ENCODE assay signal across 8 mouse cellular contexts in the genomic region with DNA sequence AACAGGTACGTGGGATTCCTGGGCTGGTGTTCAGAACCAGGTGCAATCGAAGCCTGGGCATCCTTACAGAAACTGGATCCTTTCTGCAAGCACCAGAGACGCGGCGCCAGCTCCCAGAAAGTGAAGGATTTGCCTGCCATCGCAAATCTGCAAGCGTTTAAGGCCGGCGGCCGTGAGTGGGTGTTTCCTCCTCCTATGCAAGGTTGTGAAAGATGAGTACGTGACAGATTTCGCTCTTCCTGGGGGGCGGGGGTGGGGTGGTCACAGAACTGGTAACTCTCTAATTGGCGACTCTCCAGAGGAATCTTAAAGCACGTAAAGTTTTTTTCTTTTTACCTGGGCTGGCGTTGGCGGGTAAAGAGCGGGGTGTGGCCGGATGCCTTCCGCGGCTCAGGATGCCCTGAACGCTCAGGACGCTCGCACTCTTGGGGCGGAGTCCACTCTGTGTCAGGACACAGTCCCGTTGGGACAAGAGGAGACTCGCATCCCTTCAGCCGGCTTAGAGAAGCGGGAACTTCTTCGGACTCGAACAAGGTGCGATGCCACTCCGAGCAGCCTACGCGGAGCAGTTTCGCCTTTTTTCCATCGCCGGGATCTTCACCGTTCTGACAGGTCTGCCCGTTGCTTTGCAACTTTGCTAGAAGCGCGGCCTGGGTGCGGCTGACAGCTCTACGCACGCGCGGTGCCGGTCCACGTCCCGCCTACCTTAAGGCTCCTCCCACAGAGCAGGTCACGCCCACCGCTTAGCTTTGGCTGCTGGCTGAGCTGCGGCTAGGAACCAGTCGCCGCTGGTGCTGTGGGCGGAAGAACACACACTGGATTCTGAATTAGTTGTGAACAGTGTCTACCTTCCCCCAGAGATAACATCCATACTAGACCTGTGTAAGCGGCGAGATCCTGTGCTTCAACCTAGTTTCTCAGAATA.
DNase-seq lines count a peak whose midpoint lies in the region; ATAC-seq and TF ChIP-seq lines count a peak whose summit lies in the region.

No protein-coding gene starts in this region.

- no peak overlapping the region for H3K27ac ChIP-seq in forebrain, embryonic 11.5 days (ENCODE audit: low read depth, low read length)
- H3K27ac ChIP-seq in heart, embryonic 16.5 days (ENCODE audit: low read length) = peak overlapping the region; percentile 82
- no peak overlapping the region for H3K27ac ChIP-seq in liver, embryonic 16.5 days (ENCODE audit: low read length)
- H3K27ac ChIP-seq in neural tube, embryonic 13.5 days (replicated peaks) = no peak overlapping the region
- H3K27ac ChIP-seq in testis, adult 2 months (ENCODE audit: control insufficient read depth, insufficient read depth, low read depth, low read length) = peak overlapping the region; percentile 71

- DNase-seq in CD8-positive naive resting alpha-beta T cell, adult 2 months (ENCODE audit: low read depth in 2 of 2, low spot score in 2 of 2) = peak; percentile 92 to 93
- peak; percentile 65 for DNase-seq in c-Kit-positive CD71-positive TER-119-negative erythroid progenitor cells, embryonic 14.5 days (ENCODE audit: low read depth)
- DNase-seq in forebrain, embryonic 11.5 days (ENCODE audit: low spot score) = peak; percentile 94
- peak; percentile 93 to 94 for DNase-seq in kidney, postnatal 4 days

- TF ChIP-seq CTCF in testis, adult 2 months (IDR thresholded peaks at IDR 0.05; ENCODE audit: control insufficient read depth, insufficient read depth, insufficient replicate concordance, low read depth, low read length) = peak; percentile 2; the same call in 1 of the 2 replicates

- peaks cover 2% of the 10 kb centered on the region for H3K4me1 ChIP-seq in forebrain, embryonic 11.5 days (replicated peaks; ENCODE audit: control insufficient read depth, insufficient read depth, low read length)
- peaks cover 10% of the 10 kb centered on the region for H3K4me1 ChIP-seq in heart, embryonic 16.5 days (ENCODE audit: control insufficient read depth, insufficient read depth, low read length)
- peaks cover 9% of the 10 kb centered on the region for H3K4me1 ChIP-seq in liver, embryonic 16.5 days (ENCODE audit: control insufficient read depth, low read depth, low read length)
- peaks cover 13% of the 10 kb centered on the region for H3K4me1 ChIP-seq in neural tube, embryonic 13.5 days (replicated peaks)
- peaks cover 11% of the 10 kb centered on the region for H3K4me1 ChIP-seq in testis, adult 2 months (ENCODE audit: control insufficient read depth, insufficient read depth, low read length)

- H3K9me3 ChIP-seq in forebrain, embryonic 11.5 days (ENCODE audit: control insufficient read depth, low read length) = no peaks in the 10 kb centered on the region
- no peaks in the 10 kb centered on the region for H3K9me3 ChIP-seq in heart, embryonic 16.5 days (replicated peaks; ENCODE audit: control insufficient read depth, low read length)
- H3K9me3 ChIP-seq in liver, embryonic 16.5 days (replicated peaks; ENCODE audit: control insufficient read depth, low read length) = no peaks in the 10 kb centered on the region
- no peaks in the 10 kb centered on the region for H3K9me3 ChIP-seq in neural tube, embryonic 13.5 days

- WGBS in forebrain, embryonic 11.5 days = under 1% methylated on average over 58 of the region's 58 CpGs
- WGBS in heart, embryonic 16.5 days = under 1% methylated on average over 58 of the region's 58 CpGs
- under 1% methylated on average over 58 of the region's 58 CpGs for WGBS in liver, embryonic 16.5 days (ENCODE audit: insufficient replicate concordance)
- under 1% methylated on average over 58 of the region's 58 CpGs for WGBS in neural tube, embryonic 13.5 days

- H3K4me3 ChIP-seq in forebrain, embryonic 11.5 days (ENCODE audit: low read depth, low read length) = peak overlapping the region; percentile 56
- H3K4me3 ChIP-seq in heart, embryonic 16.5 days (ENCODE audit: low read length) = peak overlapping the region; percentile 74
- H3K4me3 ChIP-seq in liver, embryonic 16.5 days (ENCODE audit: low read depth, low read length) = peak overlapping the region; percentile 69
- H3K4me3 ChIP-seq in neural tube, embryonic 13.5 days = peak overlapping the region; percentile 65
- peak overlapping the region; percentile 94 for H3K4me3 ChIP-seq in testis, adult 2 months (ENCODE audit: control insufficient read depth, low read depth, low read length)

- peak; percentile 90 for TF ChIP-seq POLR2A in testis, adult 2 months (IDR thresholded peaks at IDR 0.05; ENCODE audit: control insufficient read depth, low read depth, low read length)

- H3K9ac ChIP-seq in forebrain, embryonic 11.5 days (ENCODE audit: low read length) = peak overlapping the region; percentile 59
- H3K9ac ChIP-seq in heart, embryonic 16.5 days (ENCODE audit: low read length) = peak overlapping the region; percentile 72
- peak overlapping the region; percentile 47 for H3K9ac ChIP-seq in liver, embryonic 16.5 days (ENCODE audit: low read depth, low read length)
- peak overlapping the region; percentile 70 for H3K9ac ChIP-seq in neural tube, embryonic 13.5 days

- no peaks in the 10 kb centered on the region for H3K27me3 ChIP-seq in forebrain, embryonic 11.5 days (ENCODE audit: control insufficient read depth, insufficient read depth, low read length)
- H3K27me3 ChIP-seq in heart, embryonic 16.5 days (ENCODE audit: control insufficient read depth, insufficient read depth, low read length) = no peaks in the 10 kb centered on the region
- no peaks in the 10 kb centered on the region; the same call in 1 of the 2 replicates for H3K27me3 ChIP-seq in liver, embryonic 16.5 days (ENCODE audit: control insufficient read depth, insufficient read depth, low read depth, low read length)
- peaks cover 35% of the 10 kb centered on the region for H3K27me3 ChIP-seq in neural tube, embryonic 13.5 days
- H3K27me3 ChIP-seq in testis, adult 2 months (ENCODE audit: control insufficient read depth, insufficient read depth, low read length) = no peaks in the 10 kb centered on the region

- no peaks in the 10 kb centered on the region for H3K36me3 ChIP-seq in forebrain, embryonic 11.5 days (ENCODE audit: control insufficient read depth, insufficient read depth, low read length)
- H3K36me3 ChIP-seq in heart, embryonic 16.5 days (ENCODE audit: control insufficient read depth, insufficient read depth) = peaks cover 7% of the 10 kb centered on the region; the same call in 1 of the 2 replicates
- H3K36me3 ChIP-seq in liver, embryonic 16.5 days (ENCODE audit: control insufficient read depth, insufficient read depth) = no peaks in the 10 kb centered on the region
- H3K36me3 ChIP-seq in neural tube, embryonic 13.5 days = no peaks in the 10 kb centered on the region
- H3K36me3 ChIP-seq in testis, adult 2 months (ENCODE audit: control insufficient read depth, insufficient read depth, low read length) = no peaks in the 10 kb centered on the region

- H3K4me2 ChIP-seq in forebrain, embryonic 11.5 days (ENCODE audit: low read depth, low read length, severe bottlenecking) = peak overlapping the region; percentile 86
- peak overlapping the region; percentile 77 for H3K4me2 ChIP-seq in heart, embryonic 16.5 days (ENCODE audit: low read depth, low read length)
- peak overlapping the region; percentile 83 for H3K4me2 ChIP-seq in liver, embryonic 16.5 days (ENCODE audit: low read depth, low read length)
- peak overlapping the region; percentile 97 for H3K4me2 ChIP-seq in neural tube, embryonic 13.5 days

- peak; percentile 95 for ATAC-seq in forebrain, embryonic 11.5 days (replicated peaks; ENCODE audit: low FRiP score)
- ATAC-seq in heart, embryonic 16.5 days (replicated peaks; ENCODE audit: extremely low read depth, insufficient read depth, low FRiP score) = peak; percentile 96
- ATAC-seq in liver, embryonic 16.5 days (ENCODE audit: low read depth) = peak; percentile 90
- ATAC-seq in neural tube, embryonic 13.5 days (ENCODE audit: low read depth) = peak; percentile 97

Comparison
In these comparisons a context has a peak if more than half of its experiments do, and no peak if none do; other contexts are left out.
1. H3K27ac ChIP-seq: peak in heart, embryonic 16.5 days (single experiment) and testis, adult 2 months (single experiment); none in forebrain, embryonic 11.5 days (single experiment), liver, embryonic 16.5 days (single experiment) and neural tube, embryonic 13.5 days (single experiment).
2. Peak in every context shown above with its lines, with median percentiles within 50 percentile points of each other: DNase-seq, ATAC-seq, H3K4me2 ChIP-seq, H3K4me3 ChIP-seq and H3K9ac ChIP-seq.